Mouse (Mus musculus): ENCODE results near the gene Gm49358. TPM values are rescaled to one million over a fixed set of nuclear protein-coding genes. Genes with fewer than 3 reads are reported as not detected.

The Gm49358 gene
- total RNA-seq (2023): 1.5 TPM in 1 of 2 replicates, not detected in the other

DNA sequence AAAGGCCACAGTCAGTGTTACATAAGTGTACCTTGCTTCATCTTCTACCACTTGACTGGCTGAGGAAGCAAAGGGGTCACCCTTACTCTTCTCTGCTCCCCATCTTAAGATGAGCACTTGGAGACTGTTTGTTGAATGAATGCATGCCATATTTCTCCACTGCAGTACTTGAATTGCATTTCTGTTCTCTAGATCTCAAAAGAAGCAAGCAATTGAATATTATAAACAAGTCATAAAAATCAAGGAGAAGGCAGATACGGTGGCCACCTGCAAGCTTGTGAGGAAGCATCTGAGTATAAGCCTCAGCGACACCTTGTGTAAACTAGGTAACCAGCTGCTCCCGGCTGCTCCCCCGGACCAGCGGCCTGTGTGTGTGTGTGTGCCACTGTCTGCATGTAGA, at the start of gene Gm49358:
Gene Gm49358 (plus strand): TSS at position 301 of the 400 bp plus-strand sequence.

DNA sequence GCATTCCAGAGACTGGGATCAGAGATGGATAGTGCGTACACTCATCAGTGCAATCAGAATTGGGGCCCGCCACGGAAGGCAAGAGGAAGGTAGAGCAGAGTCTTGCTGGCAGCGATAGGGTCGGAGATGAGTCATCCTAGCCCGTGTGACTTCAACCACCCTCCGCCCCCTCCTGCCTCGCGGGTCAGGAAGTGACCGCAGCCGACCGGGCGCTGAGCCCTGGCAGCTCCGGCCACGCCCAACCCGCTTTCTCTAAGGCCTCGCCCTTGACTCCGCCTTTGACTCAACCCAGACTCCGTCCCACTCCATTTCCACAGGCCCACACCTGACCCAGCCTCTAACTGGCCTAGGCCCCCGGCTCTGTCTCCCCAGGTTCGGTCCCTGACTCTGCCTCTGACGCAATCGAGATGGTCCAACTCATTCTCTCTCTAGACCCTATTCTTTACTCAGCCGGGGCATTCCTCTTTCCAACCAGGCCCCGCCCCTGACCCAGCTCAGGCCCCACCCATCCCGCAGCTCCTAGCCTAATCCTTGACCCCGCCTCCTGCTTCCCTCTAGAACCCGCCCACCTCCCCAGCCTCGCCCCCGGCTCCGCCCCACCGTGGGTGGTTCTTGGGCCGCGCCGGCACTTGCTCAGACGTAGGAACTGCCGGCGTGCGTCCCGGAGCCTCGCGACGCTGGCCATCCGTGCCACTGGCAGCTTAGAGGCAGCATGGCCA, 14.8 kb downstream of the Gm49358 start, which contains the start of gene Nt5dc3:
Gene Nt5dc3 (plus strand): TSS at position 608 of the 719 bp plus-strand sequence.

Other genes starting within 250 kb of the Gm49358 start
- gene Hsp90b1, start 58.5 kb upstream of the Gm49358 start, total RNA-seq (2023): 253 and 276 TPM in 2 replicates
- gene Ttc41, start 58.2 kb upstream of the Gm49358 start, total RNA-seq (2023): 0.43 and 0.82 TPM in 2 replicates
- 4.3 and 4.7 TPM in 2 replicates for gene Nt5dc3, start 15.0 kb downstream of the Gm49358 start, total RNA-seq (2023)
- gene Stab2, start 244.1 kb downstream of the Gm49358 start, total RNA-seq (2023): 0.48 and 1.9 TPM in 2 replicates